Mouse (Mus musculus) intestine, postnatal 0 days (tissue): Measurements from ENCODE around the gene Gart. TPM values are rescaled to one million over a fixed set of nuclear protein-coding genes. Genes with fewer than 3 reads are reported as not detected.
A peak's percentile ranks its signal among the peaks of the same experiment; 100 is the strongest.

Source experiments
- ATAC-seq: fragments of 200-750 bp; cut with Nextera tagmentation; 2 replicates; pipeline ENCODE4 v1.8.0; 2017; ENCODE audit warnings: mild to moderate bottlenecking, moderate TSS enrichment, moderate library complexity
- H3K27ac ChIP-seq: fragments of 300-500 bp; sonication (generic); 2 replicates; pipeline ENCODE4 v1.5.1; 2014; ENCODE audit warnings: mild to moderate bottlenecking, low read depth, low read length, moderate library complexity
- H3K27me3 ChIP-seq: fragments of 300-500 bp; sonication (generic); replicated peaks from 2 replicates; pipeline ENCODE4 v1.6.1; 2014; ENCODE audit warnings: low read length, mixed read lengths; ENCODE audit not compliant: control insufficient read depth, insufficient read depth
- H3K36me3 ChIP-seq: fragments of 300-500 bp; sonication (generic); 2 replicates; pipeline ENCODE4 v1.6.1; 2014; ENCODE audit warnings: mild to moderate bottlenecking, moderate library complexity; ENCODE audit not compliant: control insufficient read depth, insufficient read depth
- H3K4me1 ChIP-seq: fragments of 300-500 bp; sonication (generic); replicated peaks from 2 replicates; pipeline ENCODE4 v1.6.1; 2014; ENCODE audit warnings: antibody characterized with exemption, low read length, mixed read lengths; ENCODE audit not compliant: control insufficient read depth, insufficient read depth
- H3K4me2 ChIP-seq: fragments of 300-500 bp; sonication (generic); replicated peaks from 2 replicates; pipeline ENCODE4 v1.6.1; 2014; ENCODE audit warnings: low read depth, mild to moderate bottlenecking, moderate library complexity
- H3K4me3 ChIP-seq: fragments of 300-500 bp; sonication (generic); 2 replicates; pipeline ENCODE4 v1.5.1; 2014; ENCODE audit warnings: low read depth, low read length
- H3K9ac ChIP-seq: fragments of 300-500 bp; sonication (generic); 2 replicates; pipeline ENCODE4 v1.6.1; 2014; ENCODE audit warnings: mild to moderate bottlenecking, low read depth, low read length
- H3K9me3 ChIP-seq: fragments of 300-500 bp; sonication (generic); 2 replicates; pipeline ENCODE4 v1.6.1; 2016; ENCODE audit warnings: mixed run types; ENCODE audit not compliant: control insufficient read depth
- CTCF ChIP-seq: sonication (generic); IDR thresholded peaks from 2 replicates; pipeline ENCODE4 v1.5.1; 2016; ENCODE audit warnings: low read depth, mild to moderate bottlenecking, control low read depth, antibody characterized with exemption, moderate library complexity
- WGBS: fragments of 180-500 bp; shearing (Covaris S2); extraction: QIAGEN DNeasy Blood & Tissue Kit; methylation state at CpG from one replicate; pipeline ENCODE4 v1.1.7; 2014; 5-methylcytosine and 5-hydroxymethylcytosine counted together
- polyA plus RNA-seq: library from polyadenylated mRNA; unstranded; fragments of >200 nt; fragmentation: Nextera tagmentation; extraction: Ambion mirVana; gene quantifications from 2 replicates; pipeline ENCODE4 v1.2.1, GENCODE M21; 2015

The Gart gene
- 19.0 and 23.8 TPM in 2 replicates for polyA plus RNA-seq

DNA sequence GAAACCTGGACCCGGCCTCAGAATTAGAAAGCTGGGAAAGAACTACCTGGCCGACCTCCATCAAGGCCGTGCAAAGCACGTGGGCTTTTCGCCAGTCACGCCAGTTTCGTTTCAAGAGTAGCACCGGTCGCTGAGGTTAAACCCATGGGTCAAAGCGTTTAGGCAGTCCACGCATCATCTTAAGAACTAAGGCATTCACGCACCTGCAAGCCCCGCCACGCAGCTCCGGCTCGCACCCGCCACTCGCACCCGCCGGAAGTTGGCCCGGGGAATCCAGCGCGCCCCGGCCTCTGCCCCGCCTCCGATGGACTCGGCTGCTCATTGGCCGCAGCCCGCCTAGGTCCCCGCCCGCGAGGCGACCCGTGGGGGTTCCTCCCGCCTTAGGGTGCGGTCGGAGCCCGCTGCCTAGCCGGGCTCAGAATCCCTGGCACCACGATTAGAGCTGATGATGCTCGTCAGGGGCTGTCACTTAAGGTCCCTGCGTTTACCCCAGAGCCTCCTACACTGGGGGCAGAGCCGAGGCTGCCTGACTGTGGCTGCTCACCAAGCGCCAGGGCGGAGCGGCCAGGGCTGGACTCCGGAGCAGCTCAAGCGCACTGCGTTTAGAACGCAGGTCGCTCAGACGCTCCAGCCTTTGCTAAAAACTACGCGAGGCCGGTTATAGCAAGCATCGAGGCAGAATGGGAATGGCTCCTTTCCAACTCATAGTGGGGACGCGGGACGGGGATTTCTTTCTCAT lies at the start of gene Gart:
Gene Gart, minus strand, starts transcription at position 272 of the 739 bp plus-strand sequence.
- peak; percentile 84 for ATAC-seq
- Histone ChIP-seq H3K4me3 (peak within 1 kb of the TSS; percentile 80), H3K9ac (peak within 1 kb of the TSS; percentile 81), H3K4me1 (no peaks in the 10 kb centered on the region), H3K27ac (peak within 1 kb of the TSS; percentile 99), H3K36me3 (peaks cover 17% of the 10 kb centered on the region), H3K9me3 (no peaks in the 10 kb centered on the region), H3K4me2 (peak within 1 kb of the TSS; percentile 93), H3K27me3 (no peaks in the 10 kb centered on the region)
- WGBS = under 1% methylated on average over 59 of the region's 59 CpGs
- no peak for TF ChIP-seq CTCF

DNA sequence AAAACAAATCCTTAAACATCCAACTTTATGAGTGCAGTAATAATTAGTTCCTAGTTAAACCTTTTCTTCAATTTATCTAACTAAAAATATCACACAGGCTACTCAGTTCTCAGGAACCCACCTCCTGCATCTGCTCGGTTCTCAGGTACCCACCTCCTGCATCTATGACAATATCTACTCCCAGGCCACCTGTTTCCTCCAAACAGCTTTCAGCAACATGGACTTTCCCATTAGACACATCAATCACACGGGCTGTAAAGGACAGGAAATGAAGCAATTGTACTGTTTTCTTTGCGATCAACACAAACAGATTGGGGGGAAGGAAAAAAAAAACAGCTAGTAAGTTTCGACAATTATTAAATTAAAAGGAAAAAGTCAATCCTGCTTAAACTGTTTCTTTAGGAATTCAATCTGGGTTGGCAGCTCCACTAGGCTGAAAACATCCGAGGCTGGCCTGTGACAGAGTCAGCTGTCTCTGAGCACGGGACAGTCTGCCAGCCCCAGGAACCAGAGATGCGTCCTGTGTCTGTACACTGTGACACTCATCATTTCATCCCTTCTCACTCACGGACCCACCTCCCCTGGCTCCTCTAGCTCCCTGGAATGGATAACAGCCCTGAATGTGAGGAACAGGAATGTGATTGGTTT lies 48.5 kb upstream of the Gart start:
- Histone ChIP-seq H3K27me3 (no peaks in the 10 kb centered on the region), H3K9me3 (no peaks in the 10 kb centered on the region), H3K36me3 (peaks cover 19% of the 10 kb centered on the region), H3K4me2 (no peak overlapping the region), H3K9ac (no peak overlapping the region), H3K27ac (no peak overlapping the region), H3K4me1 (no peaks in the 10 kb centered on the region), H3K4me3 (no peak overlapping the region)
- no peak for ATAC-seq
- 60% methylated on average over 8 of the region's 8 CpGs for WGBS
- no peak for TF ChIP-seq CTCF

DNA sequence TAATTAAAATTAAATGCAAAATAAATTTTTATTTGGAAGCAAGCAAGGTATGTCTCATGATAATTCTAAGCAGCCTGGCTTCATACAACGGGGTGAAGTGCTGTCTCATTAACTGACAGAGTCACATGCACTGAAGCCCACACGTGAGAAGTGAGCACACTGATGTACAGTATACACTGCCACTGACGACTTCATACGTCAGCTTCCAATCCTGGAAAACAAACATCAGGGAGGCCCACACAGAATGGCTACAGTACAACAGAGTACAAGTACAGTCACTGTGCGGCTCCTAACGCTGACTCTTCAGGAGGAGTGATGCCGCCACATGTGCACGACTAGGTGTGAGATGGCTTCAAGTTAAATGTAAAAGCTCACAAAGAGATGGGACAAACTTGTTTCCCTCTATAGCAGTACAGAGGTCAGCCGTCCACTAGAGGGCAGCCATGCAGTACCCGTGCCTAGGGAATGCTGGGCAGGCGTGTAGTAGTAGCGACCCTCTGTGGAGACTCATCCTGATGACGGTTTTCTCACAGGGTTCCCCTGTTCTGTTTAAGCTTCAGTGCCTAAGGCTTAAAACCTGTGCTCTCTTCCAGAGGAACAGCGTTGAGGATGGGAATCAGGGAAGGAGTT lies 47.8 kb upstream of the Gart start:
- 30% methylated on average over 14 of the region's 14 CpGs for WGBS
- Histone ChIP-seq H3K9me3 (no peaks in the 10 kb centered on the region), H3K9ac (no peak overlapping the region), H3K4me2 (no peak overlapping the region), H3K4me1 (no peaks in the 10 kb centered on the region), H3K4me3 (no peak overlapping the region), H3K36me3 (peaks cover 17% of the 10 kb centered on the region), H3K27ac (no peak overlapping the region; the same call in 1 of the 2 replicates), H3K27me3 (no peaks in the 10 kb centered on the region)
- TF ChIP-seq CTCF = peak; percentile 98
- ATAC-seq = peak; percentile 78

DNA sequence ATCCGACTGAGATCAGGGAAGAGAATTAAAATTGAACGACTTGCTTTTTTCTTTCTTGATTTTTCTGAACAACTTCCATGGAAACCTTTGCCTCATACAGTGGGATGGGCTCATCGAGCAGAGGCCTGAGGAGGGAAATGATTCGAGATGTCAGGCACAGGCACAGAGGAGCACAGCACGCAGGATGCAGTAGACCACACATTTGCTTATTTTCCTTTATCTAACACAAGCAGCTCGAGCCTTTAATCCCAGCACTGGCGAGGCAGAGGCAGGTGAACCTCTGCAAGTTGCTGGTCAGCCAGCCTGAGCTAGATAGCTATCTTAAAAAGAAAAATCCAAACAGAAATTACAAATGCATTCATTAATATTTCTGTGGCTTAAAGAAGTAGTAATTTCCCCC lies 43.0 kb upstream of the Gart start:
- TF ChIP-seq CTCF = no peak
- Histone ChIP-seq H3K4me2 (no peak overlapping the region), H3K27ac (no peak overlapping the region), H3K27me3 (no peaks in the 10 kb centered on the region), H3K9me3 (no peaks in the 10 kb centered on the region), H3K4me3 (no peak overlapping the region), H3K36me3 (no peaks in the 10 kb centered on the region; the same call in 1 of the 2 replicates), H3K9ac (no peak overlapping the region), H3K4me1 (no peaks in the 10 kb centered on the region)
- 55% methylated on average over 7 of the region's 7 CpGs for WGBS
- no peak for ATAC-seq

DNA sequence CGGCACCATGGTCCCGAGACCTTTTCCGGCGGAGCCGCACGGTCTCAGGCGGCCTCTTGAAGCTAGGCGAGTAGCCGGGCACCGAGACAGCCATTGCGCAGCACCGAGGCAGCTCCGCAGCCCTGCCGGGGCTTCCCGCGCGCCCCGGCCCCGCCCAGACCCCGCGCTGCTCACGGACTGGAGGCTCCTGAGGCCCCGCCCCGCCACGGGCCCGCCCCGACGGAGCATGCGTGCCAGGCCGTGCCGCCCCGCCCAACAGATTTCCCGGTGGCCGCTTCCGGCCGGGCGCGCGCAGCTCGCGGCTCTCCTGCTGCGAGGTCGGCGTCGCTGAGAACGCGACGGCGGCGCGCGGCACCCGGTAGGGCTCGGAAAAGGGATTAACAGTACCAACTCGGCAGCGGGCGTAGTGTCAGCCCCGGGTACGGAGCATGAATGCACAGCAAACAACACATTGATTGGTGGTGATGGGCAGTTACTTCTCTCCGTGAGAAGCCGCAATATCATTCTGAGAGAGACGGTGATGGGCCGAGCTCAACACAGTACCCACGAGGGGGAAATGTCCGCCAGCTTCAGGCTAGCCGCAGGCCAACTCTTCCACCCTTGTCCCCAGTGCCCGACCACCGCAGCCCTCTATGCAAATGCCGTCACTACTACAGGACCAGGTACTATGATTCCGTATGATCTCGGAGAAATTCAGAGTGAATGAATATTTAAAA lies 42.0 kb upstream of the Gart start, which contains the start of gene Donson:
Gene Donson, minus strand, starts transcription at position 152 of the 716 bp plus-strand sequence.
- no peaks in the 10 kb centered on the region for H3K27me3 ChIP-seq
- H3K9me3 ChIP-seq = no peaks in the 10 kb centered on the region
- H3K9ac ChIP-seq = peak within 1 kb of the TSS; percentile 88
- no peaks in the 10 kb centered on the region for H3K4me1 ChIP-seq
- ATAC-seq = peak; percentile 96
- H3K4me2 ChIP-seq = peak within 1 kb of the TSS; percentile 100
- H3K27ac ChIP-seq = peak within 1 kb of the TSS; percentile 77
- peak within 1 kb of the TSS; percentile 90 for H3K4me3 ChIP-seq
- TF ChIP-seq CTCF = no peak
- H3K36me3 ChIP-seq = peaks cover 7% of the 10 kb centered on the region
- WGBS = under 1% methylated on average over 71 of the region's 71 CpGs
